Mouse (Mus musculus): ENCODE measurements around the gene Pth2.

- no peak for TF ChIP-seq EP300 (optimal IDR thresholded peaks at IDR 0.05)
- peak; percentile 22 for TF ChIP-seq CTCF (IDR thresholded peaks at IDR 0.05; ENCODE audit: low read depth)
Measured at GRCm38 (mm10) chr7:45193406-45193805, 12.6 kb downstream of the Pth2 start.
